ENCODE assay signal across 8 mouse cellular contexts in the genomic region with DNA sequence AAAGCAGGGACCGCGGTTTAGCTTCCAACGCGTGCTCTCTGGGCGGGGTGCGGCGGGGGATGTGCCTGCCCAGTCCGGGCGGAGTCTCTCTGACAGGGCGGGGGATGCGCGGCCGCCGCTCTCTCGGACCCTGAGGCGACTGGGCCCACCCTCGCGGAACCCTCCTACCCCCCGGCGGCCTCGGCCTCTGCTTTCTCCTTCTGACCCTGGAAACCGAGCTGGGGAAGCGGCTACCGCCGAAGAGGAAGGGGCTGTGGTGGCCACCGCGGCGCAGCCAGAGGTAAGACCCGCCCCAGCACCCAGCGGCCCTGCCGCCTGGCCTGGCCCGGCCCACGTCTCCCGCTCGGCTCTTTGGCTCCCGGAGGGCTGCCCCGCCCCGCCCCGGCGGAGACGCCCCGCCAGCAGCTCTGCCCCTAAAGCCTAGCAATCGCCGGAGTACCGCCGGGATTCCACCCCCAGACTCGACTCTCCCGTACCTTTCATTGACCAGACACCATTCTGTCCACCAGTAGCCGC. TPM values are rescaled to one million over a fixed set of nuclear protein-coding genes. Genes with fewer than 3 reads are reported as not detected.
A peak's percentile ranks its signal among the peaks of the same experiment; 100 is the strongest.
DNase-seq lines count a peak whose midpoint lies in the region; ATAC-seq and TF ChIP-seq lines count a peak whose summit lies in the region.

No protein-coding gene starts in this region.

- no peaks in the 10 kb centered on the region for H3K9me3 ChIP-seq in heart, embryonic 16.5 days (replicated peaks; ENCODE audit: control insufficient read depth, low read length)

- ATAC-seq in erythroid progenitor cell, adult 5-6 weeks (replicated peaks; ENCODE audit: low FRiP score, poor library complexity, severe bottlenecking) = peak; percentile 88
- ATAC-seq in heart, embryonic 16.5 days (replicated peaks; ENCODE audit: extremely low read depth, insufficient read depth, low FRiP score) = peak; percentile 91

- TF ChIP-seq POLR2A in lung, adult 2 months (IDR thresholded peaks at IDR 0.05; ENCODE audit: borderline replicate concordance, extremely low read depth, low read depth, low read length) = peak; percentile 18
- no peak; the same call in 1 of the 2 replicates for TF ChIP-seq POLR2A in olfactory bulb, adult 2 months (IDR thresholded peaks at IDR 0.05; ENCODE audit: insufficient read depth, low read depth, low read length)

- H3K79me3 ChIP-seq in C2C12 (ENCODE audit: low read depth) = peaks cover 5% of the 10 kb centered on the region

- H3K36me3 ChIP-seq in C2C12 (ENCODE audit: control insufficient read depth, insufficient read depth) = no peaks in the 10 kb centered on the region
- no peaks in the 10 kb centered on the region for H3K36me3 ChIP-seq in heart, embryonic 16.5 days (ENCODE audit: control insufficient read depth, insufficient read depth)

- TF ChIP-seq CTCF in C2C12 (IDR thresholded peaks at IDR 0.05; ENCODE audit: control insufficient read depth, insufficient read depth, insufficient read length) = no peak
- TF ChIP-seq CTCF in lung, adult 2 months (IDR thresholded peaks at IDR 0.05; ENCODE audit: insufficient read depth, low read length) = no peak
- TF ChIP-seq CTCF in olfactory bulb, adult 2 months (IDR thresholded peaks at IDR 0.05; ENCODE audit: insufficient read depth, low read depth, low read length) = no peak

- H3K79me2 ChIP-seq in C2C12 (ENCODE audit: control insufficient read depth, insufficient read depth) = peaks cover 42% of the 10 kb centered on the region

- H3K4me2 ChIP-seq in heart, embryonic 16.5 days (ENCODE audit: low read depth, low read length) = peak overlapping the region; percentile 89

- H3K27me3 ChIP-seq in C2C12 (ENCODE audit: control insufficient read depth, insufficient read depth, insufficient read length) = no peaks in the 10 kb centered on the region
- no peaks in the 10 kb centered on the region for H3K27me3 ChIP-seq in heart, embryonic 16.5 days (ENCODE audit: control insufficient read depth, insufficient read depth, low read length)

- DNase-seq in adrenal gland, adult 18-20 months (ENCODE audit: low spot score in 2 of 2) = peak; percentile 88 to 90
- DNase-seq in kidney, postnatal 14 days = peak; percentile 94
- DNase-seq in lung, adult 2 months = peak; percentile 96
- DNase-seq in thymus, postnatal 14 days = peak; percentile 82

- peaks cover 16% of the 10 kb centered on the region for H3K4me1 ChIP-seq in heart, embryonic 16.5 days (ENCODE audit: control insufficient read depth, insufficient read depth, low read length)
- peaks cover 3% of the 10 kb centered on the region for H3K4me1 ChIP-seq in lung, adult 2 months (ENCODE audit: control insufficient read depth, insufficient read depth, low read length)
- peaks cover 5% of the 10 kb centered on the region; the same call in 1 of the 2 replicates for H3K4me1 ChIP-seq in olfactory bulb, adult 2 months (ENCODE audit: control insufficient read depth, insufficient read depth, low read length)

- WGBS in heart, embryonic 16.5 days = under 1% methylated on average over 38 of the region's 49 CpGs
- 0% methylated on average over 48 of the region's 49 CpGs for WGBS in lung, adult 2 months
- WGBS in olfactory bulb, adult 2 months = under 1% methylated on average over 49 of the region's 49 CpGs

- peak overlapping the region; percentile 49 for H3K4me3 ChIP-seq in C2C12 (ENCODE audit: insufficient read depth, poor library complexity, severe bottlenecking)
- H3K4me3 ChIP-seq in heart, embryonic 16.5 days (ENCODE audit: low read length) = peak overlapping the region; percentile 83
- peak overlapping the region; percentile 97 for H3K4me3 ChIP-seq in lung, adult 2 months (replicated peaks; ENCODE audit: extremely low read depth, low read depth, low read length)
- H3K4me3 ChIP-seq in olfactory bulb, adult 2 months (ENCODE audit: insufficient read depth, low read depth, low read length) = peak overlapping the region; percentile 87

- peak overlapping the region; percentile 95 for H3K27ac ChIP-seq in heart, embryonic 16.5 days (ENCODE audit: low read length)
- H3K27ac ChIP-seq in olfactory bulb, adult 2 months (ENCODE audit: insufficient read depth, low read depth, low read length) = peak overlapping the region; percentile 90

- H3ac ChIP-seq in C2C12 (ENCODE audit: control insufficient read depth, insufficient read length, low read depth) = peak overlapping the region; percentile 85

- H3K9ac ChIP-seq in heart, embryonic 16.5 days (ENCODE audit: low read length) = peak overlapping the region; percentile 76

TF ChIP-seq in C2C12, 6 proteins besides CTCF, POLR2A, EP300 and RAD21:
- TF ChIP-seq MAX (IDR thresholded peaks at IDR 0.05) (no peak), MYOD1 (IDR thresholded peaks at IDR 0.05; ENCODE audit: control insufficient read depth, insufficient read length, low read depth) (no peak), FOSL1 (IDR thresholded peaks at IDR 0.05; ENCODE audit: insufficient read depth, low read length, poor library complexity, severe bottlenecking) (no peak), CEBPB (IDR thresholded peaks at IDR 0.05; ENCODE audit: low read depth) (no peak), MYOG (IDR thresholded peaks at IDR 0.05; ENCODE audit: control insufficient read depth, extremely low read depth, insufficient read length) (no peak), USF1 (IDR thresholded peaks at IDR 0.05; ENCODE audit: low read depth) (no peak)

RNA-seq across cellular contexts. Expression of a gene that starts 0.4 kb away (rescaled TPM):
- polyA plus RNA-seq in C2C12 (2012; fragmentation: generic; extraction: Trizol) = 2.5 TPM
- 10 to 100 TPM; 10.2 to 12.1 TPM for total RNA-seq in adrenal gland, adult 18-20 months (2021)
- 37.3 and 39.6 TPM in 2 replicates for total RNA-seq in erythroid progenitor cell, adult 5-6 weeks (2015; ENCODE audit: low replicate concordance)
- total RNA-seq in erythroid progenitor cell, adult 5-6 weeks (2017; ENCODE audit: low replicate concordance) = 38.5 and 40.3 TPM in 2 replicates
- polyA plus RNA-seq in heart, embryonic 16.5 days (2015; fragmentation: Nextera tagmentation; extraction: Ambion mirVana) = 8.7 and 9.3 TPM in 2 replicates
- polyA plus RNA-seq in lung, adult 2 months (2012; rRNA removed) = 2.6 and 5.2 TPM in 2 replicates
- polyA plus RNA-seq in olfactory bulb, adult 2 months (2012; ENCODE audit: insufficient read depth, insufficient read length, low replicate concordance, missing spikeins) = 25.2 TPM in 1 of 2 replicates, not detected in the other

RNA-seq across cellular contexts. Expression of a gene that starts 0.6 kb away (rescaled TPM):
- polyA plus RNA-seq in C2C12 (2012; fragmentation: generic; extraction: Trizol) = 2.1 TPM
- 10 to 100 TPM in 1 of 2 experiments, 1 to 10 TPM in 1; 9.2 to 11.7 TPM for total RNA-seq in adrenal gland, adult 18-20 months (2021)
- total RNA-seq in erythroid progenitor cell, adult 5-6 weeks (2015; ENCODE audit: low replicate concordance) = 0.36 and 3.8 TPM in 2 replicates
- 0.77 and 5.5 TPM in 2 replicates for total RNA-seq in erythroid progenitor cell, adult 5-6 weeks (2017; ENCODE audit: low replicate concordance)
- 10.2 and 10.6 TPM in 2 replicates for polyA plus RNA-seq in heart, embryonic 16.5 days (2015; fragmentation: Nextera tagmentation; extraction: Ambion mirVana)
- polyA plus RNA-seq in lung, adult 2 months (2012; rRNA removed) = 1.2 and 1.3 TPM in 2 replicates
- polyA plus RNA-seq in olfactory bulb, adult 2 months (2012; ENCODE audit: insufficient read depth, insufficient read length, low replicate concordance, missing spikeins) = not detected in 2 replicates

Comparison
In these comparisons a context has a peak if more than half of its experiments do, and no peak if none do; other contexts are left out.
1. Peak in every context shown above with its lines: DNase-seq, ATAC-seq, H3K4me3 ChIP-seq and H3K27ac ChIP-seq.